ENCODE assay signal across 9 mouse cellular contexts in genomic region chr9:123457603-123458002, GRCm38 (mm10). TPM values are rescaled to one million over a fixed set of nuclear protein-coding genes. Genes with fewer than 3 reads are reported as not detected.
A peak's percentile ranks its signal among the peaks of the same experiment; 100 is the strongest.
DNase-seq lines count a peak whose midpoint lies in the region; ATAC-seq and TF ChIP-seq lines count a peak whose summit lies in the region.
"Had no signal": no experiment of that assay in that cellular context is flagged by ENCODE, and none has a peak within 500 bp of the region (broad histone marks: within the 10 kb centered on the region; RNA-seq: fewer than 3 reads in every experiment).

No protein-coding gene starts in this region.

- H3K9ac ChIP-seq in liver, postnatal 0 days (replicated peaks), result no peak overlapping the region
- no peak overlapping the region for H3K9ac ChIP-seq in liver, embryonic 12.5 days
- no peak overlapping the region for H3K9ac ChIP-seq in hindbrain, embryonic 16.5 days (ENCODE audit: low read depth, low read length)
- no peak overlapping the region for H3K9ac ChIP-seq in neural tube, embryonic 15.5 days (replicated peaks)
- H3K9ac ChIP-seq in forebrain, embryonic 16.5 days (replicated peaks; ENCODE audit: low read depth, low read length), result no peak overlapping the region

- 0 out of 2 replicates have a peak, but pooled peaks have one; percentile 1 for TF ChIP-seq EP300 in liver, postnatal 0 days (IDR thresholded peaks at IDR 0.05; ENCODE audit: low read depth)

- H3K4me2 ChIP-seq in liver, postnatal 0 days (ENCODE audit: low read depth, low read length), result no peak overlapping the region
- no peak overlapping the region for H3K4me2 ChIP-seq in liver, embryonic 12.5 days
- no peak overlapping the region for H3K4me2 ChIP-seq in hindbrain, embryonic 16.5 days (ENCODE audit: low read length)
- H3K4me2 ChIP-seq in neural tube, embryonic 15.5 days, result no peak overlapping the region
- no peak overlapping the region for H3K4me2 ChIP-seq in forebrain, embryonic 16.5 days (ENCODE audit: low read length)

- WGBS in liver, postnatal 0 days (ENCODE audit: insufficient replicate concordance), result 51% methylated on average over 2 of the region's 2 CpGs
- WGBS in liver, embryonic 12.5 days (ENCODE audit: insufficient replicate concordance), result 59% methylated on average over 2 of the region's 2 CpGs
- WGBS in hindbrain, embryonic 16.5 days, result 54% methylated on average over 2 of the region's 2 CpGs
- 65% methylated on average over 2 of the region's 2 CpGs for WGBS in neural tube, embryonic 15.5 days
- whole genome bisulfite sequencing in forebrain, embryonic 16.5 days, result 69% methylated on average over 2 of the region's 2 CpGs

- H3K36me3 ChIP-seq in liver, postnatal 0 days (replicated peaks; ENCODE audit: insufficient read depth, low read length), result peaks cover 8% of the 10 kb centered on the region; the same call in 1 of the 2 replicates
- peaks cover 68% of the 10 kb centered on the region for H3K36me3 ChIP-seq in liver, embryonic 12.5 days
- peaks cover 3% of the 10 kb centered on the region; the same call in 1 of the 2 replicates for H3K36me3 ChIP-seq in hindbrain, embryonic 16.5 days (ENCODE audit: control insufficient read depth, insufficient read depth, low read length)
- peaks cover 25% of the 10 kb centered on the region for H3K36me3 ChIP-seq in neural tube, embryonic 15.5 days
- 0 out of 2 replicates have a peak, but pooled peaks cover 2% of the 10 kb centered on the region for H3K36me3 ChIP-seq in forebrain, embryonic 16.5 days (ENCODE audit: control insufficient read depth, insufficient read depth)

- ATAC-seq in liver, postnatal 0 days, result no peak
- no peak for ATAC-seq in liver, embryonic 12.5 days
- no peak for ATAC-seq in hindbrain, embryonic 16.5 days
- no peak for ATAC-seq in neural tube, embryonic 15.5 days (ENCODE audit: low FRiP score)
- ATAC-seq in forebrain, embryonic 16.5 days, result no peak
- ATAC-seq in erythroblast, adult 5-6 weeks (replicated peaks; ENCODE audit: low FRiP score, poor library complexity, severe bottlenecking), result no peak

- DNase-seq in liver, postnatal 0 days, result peak; percentile 33
- peak; percentile 44 for DNase-seq in cerebellum, adult 8-10 months
- DNase-seq in left cerebral cortex, adult 18-20 months (ENCODE audit: low spot score in 2 of 2), result no peak

- peak overlapping the region; percentile 49; the same call in 1 of the 2 replicates for H3K27ac ChIP-seq in liver, postnatal 0 days (ENCODE audit: low read depth)
- no peak overlapping the region for H3K27ac ChIP-seq in liver, embryonic 12.5 days
- H3K27ac ChIP-seq in hindbrain, embryonic 16.5 days (ENCODE audit: low read depth, low read length), result peak overlapping the region; percentile 21; the same call in 1 of the 2 replicates
- H3K27ac ChIP-seq in neural tube, embryonic 15.5 days (replicated peaks), result 0 out of 2 replicates have a peak overlapping the region, but pooled peaks have one; percentile 18
- H3K27ac ChIP-seq in forebrain, embryonic 16.5 days (ENCODE audit: low read length), result no peak overlapping the region

- TF ChIP-seq CTCF in liver, postnatal 0 days (IDR thresholded peaks at IDR 0.05; ENCODE audit: low read depth), result peak; percentile 69

- H3K4me1 ChIP-seq in liver, postnatal 0 days (ENCODE audit: insufficient read depth), result peaks cover 10% of the 10 kb centered on the region; the same call in 1 of the 2 replicates
- H3K4me1 ChIP-seq in liver, embryonic 12.5 days, result peaks cover 4% of the 10 kb centered on the region; the same call in 1 of the 2 replicates
- H3K4me1 ChIP-seq in hindbrain, embryonic 16.5 days (ENCODE audit: control insufficient read depth, insufficient read depth, low read depth, low read length), result no peaks in the 10 kb centered on the region
- 0 out of 2 replicates have a peak, but pooled peaks cover 4% of the 10 kb centered on the region for H3K4me1 ChIP-seq in neural tube, embryonic 15.5 days
- no peaks in the 10 kb centered on the region for H3K4me1 ChIP-seq in forebrain, embryonic 16.5 days (replicated peaks; ENCODE audit: control insufficient read depth, insufficient read depth, low read length)

- no peaks in the 10 kb centered on the region for H3K27me3 ChIP-seq in liver, postnatal 0 days (ENCODE audit: insufficient read depth, low read length)
- no peaks in the 10 kb centered on the region for H3K27me3 ChIP-seq in liver, embryonic 12.5 days (replicated peaks)
- no peaks in the 10 kb centered on the region for H3K27me3 ChIP-seq in hindbrain, embryonic 16.5 days (replicated peaks; ENCODE audit: control insufficient read depth, insufficient read depth, low read length)
- no peaks in the 10 kb centered on the region for H3K27me3 ChIP-seq in neural tube, embryonic 15.5 days (replicated peaks)
- H3K27me3 ChIP-seq in forebrain, embryonic 16.5 days (replicated peaks; ENCODE audit: control insufficient read depth, insufficient read depth, low read length), result no peaks in the 10 kb centered on the region; the same call in 1 of the 2 replicates
- H3K27me3 ChIP-seq: megakaryocyte, embryonic 14.5 days had no signal

- H3K9me3 ChIP-seq in liver, postnatal 0 days (ENCODE audit: low read length), result no peaks in the 10 kb centered on the region
- no peaks in the 10 kb centered on the region for H3K9me3 ChIP-seq in liver, embryonic 12.5 days (replicated peaks)
- H3K9me3 ChIP-seq in hindbrain, embryonic 16.5 days (ENCODE audit: control insufficient read depth, low read length), result no peaks in the 10 kb centered on the region
- H3K9me3 ChIP-seq in neural tube, embryonic 15.5 days (replicated peaks), result peaks cover 3% of the 10 kb centered on the region
- H3K9me3 ChIP-seq in forebrain, embryonic 16.5 days (ENCODE audit: control insufficient read depth, low read length), result 0 out of 2 replicates have a peak, but pooled peaks cover 4% of the 10 kb centered on the region
- H3K9me3 ChIP-seq: megakaryocyte, embryonic 14.5 days had no signal

- H3K4me3 ChIP-seq in liver, postnatal 0 days (ENCODE audit: low read depth, low read length), result no peak overlapping the region
- no peak overlapping the region for H3K4me3 ChIP-seq in liver, embryonic 12.5 days
- no peak overlapping the region for H3K4me3 ChIP-seq in hindbrain, embryonic 16.5 days (ENCODE audit: low read length)
- no peak overlapping the region for H3K4me3 ChIP-seq in neural tube, embryonic 15.5 days (replicated peaks)
- H3K4me3 ChIP-seq in forebrain, embryonic 16.5 days (replicated peaks; ENCODE audit: low read length), result no peak overlapping the region
- H3K4me3 ChIP-seq: megakaryocyte, embryonic 14.5 days had no signal

RNA-seq across cellular contexts. Expression of gene Limd1, which starts 20.9 kb away (rescaled TPM):
- 11.9 and 12.4 TPM in 2 replicates for polyA plus RNA-seq in liver, postnatal 0 days (2015; fragmentation: Nextera tagmentation; extraction: Ambion mirVana)
- polyA plus RNA-seq in liver, embryonic 12.5 days (2016; fragmentation: Nextera tagmentation; extraction: Ambion mirVana), result 30.4 and 30.9 TPM in 2 replicates
- polyA plus RNA-seq in hindbrain, embryonic 16.5 days (2015; fragmentation: Nextera tagmentation; extraction: Ambion mirVana), result 12.2 and 15.5 TPM in 2 replicates
- polyA plus RNA-seq in neural tube, embryonic 15.5 days (2015; fragmentation: Nextera tagmentation; extraction: Ambion mirVana), result 10.9 and 20.3 TPM in 2 replicates
- 15.8 and 18.1 TPM in 2 replicates for polyA plus RNA-seq in forebrain, embryonic 16.5 days (2015; fragmentation: Nextera tagmentation; extraction: Ambion mirVana)
- total RNA-seq in left cerebral cortex, adult 18-20 months (2021), result 1 to 10 TPM; 5.9 to 6.4 TPM
- total RNA-seq in erythroblast, adult 5-6 weeks (2015; ENCODE audit: low replicate concordance), result 10.7 and 19.2 TPM in 2 replicates
- 14.1 and 22.6 TPM in 2 replicates for total RNA-seq in erythroblast, adult 5-6 weeks (2017; ENCODE audit: low replicate concordance)

Comparison
In these comparisons a context has a peak if more than half of its experiments do, and no peak if none do; other contexts are left out.
1. H3K27ac ChIP-seq: peak in liver, postnatal 0 days (single experiment), hindbrain, embryonic 16.5 days (single experiment) and neural tube, embryonic 15.5 days (single experiment); none in liver, embryonic 12.5 days (single experiment) and forebrain, embryonic 16.5 days (single experiment).
2. DNase-seq: peak in liver, postnatal 0 days (single experiment) and cerebellum, adult 8-10 months (single experiment); none in left cerebral cortex, adult 18-20 months (0 of 2).